Mouse (Mus musculus) ovary, postnatal 10 days (tissue): ENCODE results near the gene Mgat5.

Experiments used
- DNase-seq: peaks from one replicate; pipeline ENCODE4 v3.0.0; 2022; ENCODE audit warnings: low spot score

Mgat5 gene

GRCm38 (mm10) chr1:127260969-127261368 is 56.2 kb downstream of the Mgat5 start:
- DNase-seq = no peak

- DNase-seq = no peak
These were observed 57.5 kb downstream of the Mgat5 start for GRCm38 (mm10) chr1:127262170-127262837.

- DNase-seq = no peak
These were observed 63.2 kb downstream of the Mgat5 start for GRCm38 (mm10) chr1:127267985-127268384.

GRCm38 (mm10) chr1:127269343-127269742 is 64.5 kb downstream of the Mgat5 start:
- no peak for DNase-seq

GRCm38 (mm10) chr1:127270273-127271020 is 65.6 kb downstream of the Mgat5 start:
- no peak for DNase-seq

- DNase-seq = no peak
These were observed 66.3 kb downstream of the Mgat5 start for GRCm38 (mm10) chr1:127271156-127271555.

GRCm38 (mm10) chr1:127273363-127273762 is 68.5 kb downstream of the Mgat5 start:
- no peak for DNase-seq

- DNase-seq = no peak
These were observed 70.9 kb downstream of the Mgat5 start for GRCm38 (mm10) chr1:127275572-127276324.

- no peak for DNase-seq
These were observed 73.3 kb downstream of the Mgat5 start for GRCm38 (mm10) chr1:127278067-127278466.

GRCm38 (mm10) chr1:127280256-127280655 is 75.4 kb downstream of the Mgat5 start:
- no peak for DNase-seq

GRCm38 (mm10) chr1:127284975-127285374 is 80.2 kb downstream of the Mgat5 start:
- no peak for DNase-seq

GRCm38 (mm10) chr1:127287505-127287904 is 82.7 kb downstream of the Mgat5 start:
- DNase-seq = no peak

- DNase-seq = no peak
These were observed 86.1 kb downstream of the Mgat5 start for GRCm38 (mm10) chr1:127290879-127291278.

- no peak for DNase-seq
These were observed 86.9 kb downstream of the Mgat5 start for GRCm38 (mm10) chr1:127291721-127292120.

- no peak for DNase-seq
These were observed 88.5 kb downstream of the Mgat5 start for GRCm38 (mm10) chr1:127293286-127293685.

- DNase-seq = no peak
These were observed 92.0 kb downstream of the Mgat5 start for GRCm38 (mm10) chr1:127296815-127297214.

GRCm38 (mm10) chr1:127299774-127300173 is 95.0 kb downstream of the Mgat5 start:
- DNase-seq = no peak

- no peak for DNase-seq
These were observed 96.2 kb downstream of the Mgat5 start for GRCm38 (mm10) chr1:127301038-127301437.

- DNase-seq = no peak
These were observed 97.8 kb downstream of the Mgat5 start for GRCm38 (mm10) chr1:127302620-127303019.

GRCm38 (mm10) chr1:127303791-127304190 is 99.0 kb downstream of the Mgat5 start:
- no peak for DNase-seq

GRCm38 (mm10) chr1:127304281-127304680 is 99.5 kb downstream of the Mgat5 start:
- no peak for DNase-seq

- DNase-seq = no peak
These were observed 100.8 kb downstream of the Mgat5 start for GRCm38 (mm10) chr1:127305582-127305981.
